Mouse (Mus musculus) kidney, adult 8-10 months (tissue): ENCODE results near the gene Olfr433.
"Not testable (repeated sequence)": the region's sequence is repeated elsewhere in the genome, so short reads cannot be mapped to it uniquely, and the experiment has no call there.

Source experiments
- DNase-seq, 2 experiments: peaks; one replicate each; pipeline ENCODE4 v3.0.0; 2022

Gene Olfr433

DNA sequence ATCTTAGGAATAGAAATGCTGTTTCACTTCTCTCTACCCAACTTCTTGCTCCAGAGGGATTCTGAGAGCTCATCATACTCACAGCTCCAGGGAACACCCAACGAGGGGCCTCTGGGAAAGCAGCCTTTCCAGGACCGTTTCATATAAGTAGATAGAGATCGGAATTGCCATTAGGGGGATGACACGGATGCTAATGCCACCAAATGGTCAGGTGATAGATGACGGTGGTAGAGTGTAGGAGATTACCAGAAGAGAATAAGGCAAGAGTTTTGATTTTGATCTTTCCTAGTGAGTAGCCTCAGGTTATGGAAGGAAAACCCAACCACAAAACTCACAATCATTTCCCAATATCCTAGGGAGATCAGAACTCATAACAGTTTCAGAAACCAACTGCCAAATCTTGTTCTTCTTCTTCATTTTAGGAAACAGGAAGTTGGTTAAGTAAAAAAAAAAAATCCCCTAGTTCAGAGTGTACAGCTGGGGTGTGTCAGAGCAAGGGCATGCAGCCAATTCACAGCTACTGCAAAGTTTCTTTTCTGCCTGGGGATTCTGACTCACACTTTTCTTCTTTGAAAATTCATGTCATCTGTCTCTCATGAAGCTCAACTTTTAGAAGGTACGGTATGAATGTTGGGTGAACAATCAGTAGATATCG, at the start of gene Olfr433:
TSS of gene Olfr433 (plus strand) at position 183 of the 655 bp plus-strand sequence.
- DNase-seq: peak; percentile 18 to 32

GRCm38 (mm10) chr1:173995003-173995402, 45.5 kb upstream of the Olfr433 start:
- DNase-seq: no peak

GRCm38 (mm10) chr1:174004352-174005109, 36.0 kb upstream of the Olfr433 start:
- not testable (repeated sequence) for DNase-seq

DNA sequence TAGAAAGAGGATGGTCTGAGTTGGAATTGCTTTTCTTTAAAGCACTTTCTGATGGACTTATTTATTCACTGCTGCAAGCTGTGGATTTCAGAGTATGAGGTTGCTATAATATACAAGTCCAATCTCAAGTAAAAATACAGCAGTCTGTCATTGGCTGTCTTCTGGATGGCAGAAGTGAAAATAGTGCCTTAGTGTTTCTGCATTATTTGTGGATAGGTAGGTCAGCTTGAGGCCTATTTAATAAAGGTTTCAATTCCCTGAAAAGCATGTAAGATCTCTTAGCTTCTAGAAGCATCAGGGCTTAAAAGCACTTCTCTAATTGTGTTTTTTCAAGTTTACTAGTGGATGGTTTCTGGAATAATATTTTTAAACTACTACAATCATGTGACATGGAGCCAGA, 33.5 kb upstream of the Olfr433 start:
- DNase-seq: not testable (repeated sequence)

DNA sequence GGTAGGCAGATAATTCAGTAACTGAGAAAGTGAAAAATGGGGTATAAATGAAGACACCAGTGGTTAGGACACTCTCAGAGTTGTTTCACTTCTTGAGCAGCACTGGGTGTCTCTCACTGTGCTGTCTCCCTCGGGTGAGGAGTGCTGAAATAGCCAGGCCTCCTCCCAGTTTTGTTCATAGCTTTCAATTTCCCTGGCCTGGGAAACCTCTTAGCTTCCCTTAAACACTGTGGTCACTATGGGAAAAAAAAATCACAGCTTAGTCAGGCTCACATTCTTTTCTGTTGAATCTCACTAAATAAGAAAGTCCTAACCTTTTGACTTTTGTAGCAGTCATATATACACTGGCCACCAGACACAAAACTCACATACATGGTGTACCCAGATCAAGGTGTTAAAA, 8.8 kb upstream of the Olfr433 start, which contains the start of gene Ifi205:
TSS of gene Ifi205 (minus strand) at position 113 of the 400 bp plus-strand sequence.
- DNase-seq: no peak

- no peak for DNase-seq
Measured at GRCm38 (mm10) chr1:174035841-174036240, 4.7 kb upstream of the Olfr433 start.

- DNase-seq: no peak
Measured at GRCm38 (mm10) chr1:174038480-174038879, 2.0 kb upstream of the Olfr433 start.

GRCm38 (mm10) chr1:174042091-174042884, 1.8 kb downstream of the Olfr433 start:
- DNase-seq: not testable (repeated sequence)

- DNase-seq: no peak
Measured at GRCm38 (mm10) chr1:174044431-174044830, 3.9 kb downstream of the Olfr433 start.

DNA sequence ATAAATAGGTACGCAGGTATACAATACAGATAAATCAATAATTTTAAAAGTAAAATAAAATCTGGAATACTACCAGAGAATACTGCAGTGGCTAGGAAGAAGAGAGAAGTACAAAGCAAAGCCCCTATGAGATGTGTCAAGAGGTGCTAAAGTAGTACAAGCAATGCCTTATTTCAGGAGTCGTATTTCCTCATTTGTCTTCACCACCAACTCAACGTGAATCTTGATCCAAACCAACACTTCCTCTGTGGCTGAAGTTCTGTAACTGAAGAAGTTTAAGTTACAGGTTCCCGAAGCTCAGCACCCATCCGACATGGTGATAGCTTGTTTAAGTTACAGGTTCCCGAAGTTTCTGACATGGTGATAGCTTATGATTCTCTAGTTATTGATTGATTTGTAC, 7.7 kb downstream of the Olfr433 start:
- not testable (repeated sequence) for DNase-seq

DNA sequence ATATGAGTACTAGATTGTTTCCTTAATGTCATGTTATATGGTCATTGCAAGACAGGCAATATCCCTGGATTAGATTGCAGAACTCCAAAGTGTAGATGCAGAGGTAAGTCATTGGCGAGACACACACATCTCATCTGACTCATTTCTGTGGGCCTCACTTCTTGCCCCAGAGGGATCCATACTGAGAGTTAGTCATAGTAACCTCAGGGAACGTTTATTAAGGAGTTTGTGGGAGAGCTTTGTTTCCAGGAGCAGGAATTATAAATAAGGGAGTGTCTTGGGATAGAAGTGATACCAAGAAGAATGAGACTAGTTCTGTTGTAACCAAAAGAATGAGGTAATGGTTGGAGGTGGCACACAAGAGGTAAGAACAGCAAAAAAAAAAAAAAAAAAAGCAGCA, 8.4 kb downstream of the Olfr433 start, which contains the start of gene Olfr432:
TSS of gene Olfr432 (plus strand) at position 313 of the 400 bp plus-strand sequence.
- DNase-seq: no peak

GRCm38 (mm10) chr1:174049357-174049756, 8.9 kb downstream of the Olfr433 start:
- not testable (repeated sequence) for DNase-seq

GRCm38 (mm10) chr1:174050532-174050931, 10.0 kb downstream of the Olfr433 start:
- no peak for DNase-seq

GRCm38 (mm10) chr1:174051515-174051914, 11.0 kb downstream of the Olfr433 start:
- no peak for DNase-seq

GRCm38 (mm10) chr1:174051931-174052536, 11.5 kb downstream of the Olfr433 start:
- no peak for DNase-seq

DNA sequence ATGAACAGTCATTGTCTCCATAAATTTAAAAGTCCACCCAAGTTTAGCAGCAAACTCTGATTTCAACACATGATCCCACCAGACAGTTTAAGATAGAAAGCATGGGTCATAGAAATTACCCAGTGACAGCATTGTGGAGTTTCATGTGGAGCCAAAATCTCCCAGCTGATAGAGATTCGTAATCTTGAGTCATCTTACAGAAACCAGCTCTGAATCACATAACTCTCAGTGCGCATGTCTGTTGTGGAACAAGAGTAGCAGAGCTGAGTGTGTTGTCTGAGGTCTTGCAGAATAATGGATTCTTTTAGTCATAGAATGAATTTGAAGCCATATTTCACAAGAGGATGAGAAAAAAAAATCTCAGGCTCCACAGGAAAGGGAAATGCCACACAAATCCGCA, 12.5 kb downstream of the Olfr433 start:
- DNase-seq: no peak

GRCm38 (mm10) chr1:174055248-174055647, 14.7 kb downstream of the Olfr433 start:
- DNase-seq: no peak

DNA sequence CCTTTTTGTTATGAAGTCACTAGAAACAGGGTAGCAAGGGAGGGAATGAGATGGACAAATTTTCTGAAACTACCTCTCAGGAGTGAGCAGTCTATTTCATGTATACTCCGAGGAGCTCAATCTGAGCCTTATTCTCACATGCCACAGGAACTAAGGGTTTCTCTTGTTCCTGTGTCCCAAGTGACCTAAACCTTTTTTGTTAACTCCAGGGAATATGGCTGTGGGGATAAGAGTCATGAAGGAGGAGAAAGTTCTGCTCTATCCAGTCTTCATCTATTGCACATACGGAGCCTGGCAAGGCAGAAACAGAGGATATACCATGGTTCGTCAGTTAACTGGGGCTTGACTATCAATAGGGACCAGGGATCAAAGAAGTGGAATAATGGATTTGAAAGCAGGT, 25.8 kb downstream of the Olfr433 start, which contains the start of gene Olfr430:
TSS of gene Olfr430 (plus strand) at position 301 of the 400 bp plus-strand sequence.
- no peak for DNase-seq

GRCm38 (mm10) chr1:174084031-174084430, 43.5 kb downstream of the Olfr433 start, which contains the start of gene Olfr429:
Olfr429 (plus strand) TSS chr1:174084331.
- no peak for DNase-seq
